Mouse (Mus musculus) kidney, postnatal 0 days (tissue): Measurements from ENCODE around the gene Ostm1. TPM values are rescaled to one million over a fixed set of nuclear protein-coding genes. Genes with fewer than 3 reads are reported as not detected.

ENCODE experiments used
- ATAC-seq: fragments of 200-750 bp; cut with Nextera tagmentation; replicated peaks from 2 replicates; pipeline ENCODE4 v1.8.0; 2017; ENCODE audit warnings: low read depth, moderate number of reproducible peaks, moderate TSS enrichment, moderate library complexity; ENCODE audit not compliant: low FRiP score
- DNase-seq: peaks from one replicate; pipeline ENCODE4 v3.0.0-alpha.2; 2016; ENCODE audit warnings: low spot score
- H3K27ac ChIP-seq: fragments of 300-500 bp; sonication (generic); 2 replicates; pipeline ENCODE4 v1.5.1; 2014; ENCODE audit warnings: mild to moderate bottlenecking
- H3K27me3 ChIP-seq: fragments of 300-500 bp; sonication (generic); 2 replicates; pipeline ENCODE4 v1.6.1; 2014; ENCODE audit warnings: low read length, mixed read lengths; ENCODE audit not compliant: insufficient read depth
- H3K36me3 ChIP-seq: fragments of 300-500 bp; sonication (generic); 2 replicates; pipeline ENCODE4 v1.6.1; 2014; ENCODE audit warnings: low read length, mixed read lengths; ENCODE audit not compliant: insufficient read depth
- H3K4me1 ChIP-seq: fragments of 300-500 bp; sonication (generic); replicated peaks from 2 replicates; pipeline ENCODE4 v1.6.1; 2014; ENCODE audit warnings: antibody characterized with exemption, low read length, mixed read lengths; ENCODE audit not compliant: insufficient read depth
- H3K4me2 ChIP-seq: fragments of 300-500 bp; sonication (generic); 2 replicates; pipeline ENCODE4 v1.6.1; 2014; ENCODE audit warnings: mild to moderate bottlenecking, low read length, moderate library complexity, mixed read lengths
- H3K4me3 ChIP-seq: fragments of 300-500 bp; sonication (generic); replicated peaks from 2 replicates; pipeline ENCODE4 v1.5.1; 2014; ENCODE audit warnings: low read depth, low read length
- H3K9ac ChIP-seq: fragments of 300-500 bp; sonication (generic); 2 replicates; pipeline ENCODE4 v1.6.1; 2014; ENCODE audit warnings: low read depth, low read length
- H3K9me3 ChIP-seq: fragments of 300-500 bp; sonication (generic); replicated peaks from 2 replicates; pipeline ENCODE4 v1.6.1; 2016; ENCODE audit warnings: low read length, inconsistent platforms, mixed read lengths
- CTCF ChIP-seq: IDR thresholded peaks from 2 replicates; pipeline ENCODE4 v1.5.1; 2016; ENCODE audit warnings: antibody characterized with exemption, low read depth, mild to moderate bottlenecking, moderate library complexity
- WGBS: fragments of 180-500 bp; shearing (Covaris S2); extraction: QIAGEN DNeasy Blood & Tissue Kit; methylation state at CpG from one replicate; pipeline ENCODE4 v1.1.7; 2014; 5-methylcytosine and 5-hydroxymethylcytosine counted together
- polyA plus RNA-seq: library from polyadenylated mRNA; unstranded; fragments of >200 nt; fragmentation: Nextera tagmentation; extraction: Ambion mirVana; gene quantifications from 2 replicates; pipeline ENCODE4 v1.2.1, GENCODE M21; 2015

Ostm1 gene
- polyA plus RNA-seq, 1 experiment from 2014 or later, result 26.6 TPM

DNA sequence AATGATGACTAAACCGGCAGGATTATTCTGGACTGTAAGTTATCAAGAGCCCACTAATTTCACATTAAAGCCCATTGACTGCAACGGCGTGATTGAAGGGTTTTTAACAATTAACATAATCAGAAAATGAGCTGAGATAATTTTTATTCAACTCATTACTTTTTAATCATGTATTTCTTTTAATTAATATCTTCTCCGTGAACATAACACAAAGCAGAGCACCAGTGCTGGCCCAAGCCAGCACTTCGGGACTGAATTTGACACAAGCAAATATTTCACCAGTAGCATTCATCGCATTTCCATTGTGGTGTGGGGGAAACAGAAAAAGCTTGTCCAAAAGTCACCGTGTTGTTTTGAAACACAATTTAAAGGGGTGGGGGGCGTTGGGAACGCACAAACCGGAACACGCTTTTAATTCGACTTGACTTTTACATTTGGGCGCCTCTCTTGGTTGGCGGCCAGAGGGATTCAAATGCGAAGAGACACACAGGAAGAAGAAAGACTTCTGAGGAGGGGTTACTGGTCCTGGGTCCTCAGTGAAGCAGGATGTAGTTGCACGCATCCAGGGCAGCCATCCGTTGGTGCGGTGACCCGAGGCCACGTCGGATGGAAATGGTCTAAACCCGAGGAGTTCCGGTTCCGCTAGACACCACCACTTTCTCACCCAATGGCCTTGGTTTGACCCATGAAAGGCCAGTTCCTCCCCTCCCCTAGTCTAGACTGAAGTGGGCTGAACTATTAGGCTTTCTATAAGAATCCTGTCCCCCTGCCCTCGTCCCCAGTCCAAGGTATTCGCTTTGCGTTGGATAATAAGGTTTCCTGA is 52.9 kb downstream of the Ostm1 start:
- H3K4me1 ChIP-seq, result peaks cover 20% of the 10 kb centered on the region
- no peaks in the 10 kb centered on the region for H3K9me3 ChIP-seq
- peak overlapping the region; percentile 34 for H3K4me2 ChIP-seq
- no peaks in the 10 kb centered on the region for H3K36me3 ChIP-seq
- DNase-seq (no peak), ATAC-seq (no peak)
- H3K27me3 ChIP-seq, result peaks cover 51% of the 10 kb centered on the region
- H3K4me3 ChIP-seq, result peak overlapping the region; percentile 5
- 4% methylated on average over 27 of the region's 27 CpGs for WGBS
- H3K9ac ChIP-seq, result no peak overlapping the region
- TF ChIP-seq CTCF, result no peak
- H3K27ac ChIP-seq, result no peak overlapping the region

- Histone ChIP-seq H3K27me3 (peaks cover 44% of the 10 kb centered on the region), H3K9ac (no peak overlapping the region), H3K4me1 (peaks cover 16% of the 10 kb centered on the region), H3K27ac (no peak overlapping the region), H3K9me3 (no peaks in the 10 kb centered on the region), H3K4me3 (peak overlapping the region; percentile 5; the same call in 1 of the 2 replicates), H3K4me2 (peak overlapping the region; percentile 34), H3K36me3 (no peaks in the 10 kb centered on the region)
- ATAC-seq, result no peak
- peak; percentile 89 for DNase-seq
- 4% methylated on average over 18 of the region's 18 CpGs for WGBS
- TF ChIP-seq CTCF, result peak; percentile 89
These were observed 53.7 kb downstream of the Ostm1 start for GRCm38 (mm10) chr10:42637183-42637788.

- no peak for DNase-seq
- WGBS, result 86% methylated on average over 6 of the region's 6 CpGs
- no peaks in the 10 kb centered on the region for H3K9me3 ChIP-seq
- H3K4me1 ChIP-seq, result peaks cover 7% of the 10 kb centered on the region; the same call in 1 of the 2 replicates
- H3K27ac ChIP-seq, result no peak overlapping the region
- no peak overlapping the region for H3K4me2 ChIP-seq
- no peak for ATAC-seq
- H3K27me3 ChIP-seq, result peaks cover 24% of the 10 kb centered on the region
- H3K36me3 ChIP-seq, result no peaks in the 10 kb centered on the region
- H3K9ac ChIP-seq, result no peak overlapping the region
- TF ChIP-seq CTCF, result no peak
- H3K4me3 ChIP-seq, result no peak overlapping the region
These were observed 56.2 kb downstream of the Ostm1 start for GRCm38 (mm10) chr10:42639856-42640255.

- no peak overlapping the region for H3K4me2 ChIP-seq
- ATAC-seq, result no peak
- no peaks in the 10 kb centered on the region for H3K27me3 ChIP-seq
- no peak for DNase-seq
- H3K27ac ChIP-seq, result no peak overlapping the region
- H3K9me3 ChIP-seq, result no peaks in the 10 kb centered on the region
- 85% methylated on average over 9 of the region's 9 CpGs for WGBS
- H3K36me3 ChIP-seq, result no peaks in the 10 kb centered on the region
- H3K4me3 ChIP-seq, result no peak overlapping the region
- H3K4me1 ChIP-seq, result no peaks in the 10 kb centered on the region
- no peak overlapping the region for H3K9ac ChIP-seq
- peak; percentile 25; the same call in 1 of the 2 replicates for TF ChIP-seq CTCF
These were observed 60.0 kb downstream of the Ostm1 start for GRCm38 (mm10) chr10:42643638-42644037.

DNA sequence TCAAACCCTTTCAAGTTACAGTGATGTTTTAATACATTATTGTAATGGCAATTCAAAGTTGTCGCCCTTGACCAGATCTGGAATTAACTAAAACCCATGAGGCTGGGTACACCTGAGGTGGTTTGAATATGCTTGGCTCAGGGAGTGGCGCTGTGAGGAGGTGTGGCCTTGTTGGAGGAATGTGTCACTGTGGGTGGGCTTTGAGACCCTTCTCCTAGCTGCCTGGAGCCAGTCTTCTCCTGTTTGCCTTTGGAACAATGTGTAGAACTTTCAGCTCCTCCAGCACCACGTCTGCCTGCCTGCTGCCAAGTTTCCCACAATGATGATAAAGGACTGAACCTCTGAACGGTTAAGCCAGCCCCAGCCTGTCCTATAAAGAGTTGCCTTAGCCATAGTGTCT is 62.7 kb downstream of the Ostm1 start:
- Histone ChIP-seq H3K9me3 (no peaks in the 10 kb centered on the region), H3K4me2 (no peak overlapping the region), H3K4me1 (no peaks in the 10 kb centered on the region), H3K4me3 (no peak overlapping the region), H3K27ac (no peak overlapping the region), H3K36me3 (no peaks in the 10 kb centered on the region), H3K9ac (no peak overlapping the region), H3K27me3 (no peaks in the 10 kb centered on the region)
- WGBS, result 51% methylated on average over 4 of the region's 4 CpGs
- ATAC-seq, result no peak
- DNase-seq, result no peak
- no peak for TF ChIP-seq CTCF

GRCm38 (mm10) chr10:42661916-42662315 is 78.3 kb downstream of the Ostm1 start:
- H3K9me3 ChIP-seq, result no peaks in the 10 kb centered on the region
- DNase-seq, result no peak
- no peak overlapping the region for H3K4me2 ChIP-seq
- no peak overlapping the region for H3K9ac ChIP-seq
- H3K4me3 ChIP-seq, result no peak overlapping the region
- ATAC-seq, result no peak
- no peaks in the 10 kb centered on the region for H3K27me3 ChIP-seq
- TF ChIP-seq CTCF, result no peak
- H3K36me3 ChIP-seq, result no peaks in the 10 kb centered on the region
- WGBS, result 70% methylated on average over 2 of the region's 2 CpGs
- H3K27ac ChIP-seq, result no peak overlapping the region
- no peaks in the 10 kb centered on the region for H3K4me1 ChIP-seq
